Mouse (Mus musculus): ENCODE data around the gene Desi1. TPM values are rescaled to one million over a fixed set of nuclear protein-coding genes. Genes with fewer than 3 reads are reported as not detected.

Desi1 gene
- total and polyA plus RNA-seq, 3 experiments, result 10.0 to 47.3 (median 10.9) TPM

- H3K27me3 ChIP-seq (replicated peaks), result no peaks in the 10 kb centered on the region
- in situ Hi-C loops (cut with MboI; ENCODE audit: low pct_ligation_motif_present, low pct_unique_long_range_greater_than_20kb, low sequenced_read_pairs) (no loop called here), dilution Hi-C loops (cut with MboI; ENCODE audit: extremely low pct_ligation_motif_present, extremely low pct_unique_long_range_greater_than_20kb, low sequenced_read_pairs) (no loop called here)
- no peaks in the 10 kb centered on the region for H3K36me3 ChIP-seq (replicated peaks in 1 of 2; ENCODE audit: control insufficient read depth in 1 of 2, insufficient read depth in 1 of 2, low read length in 1 of 2)
- peaks cover 3% of the 10 kb centered on the region for H3K9me3 ChIP-seq (replicated peaks; ENCODE audit: low read length)
- H3K4me2 ChIP-seq (ENCODE audit: insufficient read depth, low read depth, poor library complexity, severe bottlenecking), result peak overlapping the region; percentile 34
- no peak overlapping the region for H3K27ac ChIP-seq (ENCODE audit: insufficient read depth, low read depth)
- peak; percentile 73 for DNase-seq (ENCODE audit: extremely low read depth)
- H3K9ac ChIP-seq (ENCODE audit: insufficient read depth, low read depth), result peak overlapping the region; percentile 0; the same call in 1 of the 2 replicates
- peak overlapping the region in 1 of 3 experiments; percentile 34 for H3K4me3 ChIP-seq (replicated peaks in 1 of 3; ENCODE audit: low read depth in 2 of 3, low read length in 2 of 3, poor library complexity in 1 of 3)
- TF ChIP-seq RAD21 (IDR thresholded peaks at IDR 0.05; ENCODE audit: low read depth, low read length) (no peak), ZC3H11A (IDR thresholded peaks at IDR 0.05; ENCODE audit: low read depth, low read length) (no peak), SIN3A (IDR thresholded peaks at IDR 0.05; ENCODE audit: low read length) (no peak), IRF4 (IDR thresholded peaks at IDR 0.05; ENCODE audit: low read depth, low read length) (peak; percentile 23; the same call in 1 of the 2 replicates), ELF1 (IDR thresholded peaks at IDR 0.05; ENCODE audit: low read depth, low read length) (no peak), USF1 (IDR thresholded peaks at IDR 0.05; ENCODE audit: low read depth, low read length) (no peak), ZMIZ1 (IDR thresholded peaks at IDR 0.05; ENCODE audit: low read depth, low read length) (0 out of 2 replicates have a peak, but pooled peaks have one; percentile 5), BHLHE40 (IDR thresholded peaks at IDR 0.05; ENCODE audit: low read depth, low read length) (peak; percentile 23; the same call in 1 of the 2 replicates), CHD2 (IDR thresholded peaks at IDR 0.05; ENCODE audit: low read length) (0 out of 2 replicates have a peak, but pooled peaks have one; percentile 21), MYC (IDR thresholded peaks at IDR 0.05; ENCODE audit: low read depth, low read length) (no peak), NRF1 (IDR thresholded peaks at IDR 0.05; ENCODE audit: low read depth, low read length) (no peak), EP300 (IDR thresholded peaks at IDR 0.05; ENCODE audit: low read length) (0 out of 2 replicates have a peak, but pooled peaks have one; percentile 7), HCFC1 (IDR thresholded peaks at IDR 0.05; ENCODE audit: low read depth, low read length) (no peak), PAX5 (IDR thresholded peaks at IDR 0.05; ENCODE audit: low read length) (no peak), CTCF (conservative IDR thresholded peaks at IDR 0.05 in 1 of 2, IDR thresholded peaks at IDR 0.05 in 1 of 2; ENCODE audit: low read depth in 2 of 2, low read length in 2 of 2) (no peak), MEF2A (IDR thresholded peaks at IDR 0.05; ENCODE audit: borderline replicate concordance, low read depth, low read length) (no peak), NELFE (IDR thresholded peaks at IDR 0.05; ENCODE audit: low read depth, low read length) (0 out of 2 replicates have a peak, but pooled peaks have one; percentile 14), POLR2A (IDR thresholded peaks at IDR 0.05; ENCODE audit: low read depth, low read length) (peak; percentile 37; the same call in 1 of the 2 replicates), TBP (conservative IDR thresholded peaks at IDR 0.05; ENCODE audit: low read depth, low read length) (no peak), KAT2A (IDR thresholded peaks at IDR 0.05; ENCODE audit: insufficient replicate concordance, low read length) (no peak), ETS1 (conservative IDR thresholded peaks at IDR 0.05; ENCODE audit: low read depth, low read length) (no peak), RCOR1 (conservative IDR thresholded peaks at IDR 0.05; ENCODE audit: low read depth, low read length) (no peak), MXI1 (IDR thresholded peaks at IDR 0.05; ENCODE audit: low read depth, low read length) (peak; percentile 81), MAX (IDR thresholded peaks at IDR 0.05; ENCODE audit: low read length) (peak; percentile 40; the same call in 1 of the 2 replicates), CHD1 (IDR thresholded peaks at IDR 0.05; ENCODE audit: low read depth, low read length) (no peak), E2F4 (IDR thresholded peaks at IDR 0.05; ENCODE audit: insufficient replicate concordance, low read depth, low read length) (no peak), SMC3 (IDR thresholded peaks at IDR 0.05; ENCODE audit: low read depth, low read length) (no peak), GABPA (IDR thresholded peaks at IDR 0.05; ENCODE audit: insufficient replicate concordance, low read depth, low read length) (no peak)
- no peaks in the 10 kb centered on the region for H3K79me2 ChIP-seq (replicated peaks; ENCODE audit: control insufficient read depth, extremely low read depth, insufficient read depth, poor library complexity, severe bottlenecking)
- peaks cover 26 to 54% of the 10 kb centered on the region in 2 experiments for H3K4me1 ChIP-seq (ENCODE audit: control insufficient read depth in 1 of 2, insufficient read depth in 2 of 2)
Measured at GRCm38 (mm10) chr15:81969173-81969572, 64.5 kb downstream of the Desi1 start.

Measured in CH12.LX (cell line).